Mouse (Mus musculus): ENCODE data around the gene Serpina9.

DNA sequence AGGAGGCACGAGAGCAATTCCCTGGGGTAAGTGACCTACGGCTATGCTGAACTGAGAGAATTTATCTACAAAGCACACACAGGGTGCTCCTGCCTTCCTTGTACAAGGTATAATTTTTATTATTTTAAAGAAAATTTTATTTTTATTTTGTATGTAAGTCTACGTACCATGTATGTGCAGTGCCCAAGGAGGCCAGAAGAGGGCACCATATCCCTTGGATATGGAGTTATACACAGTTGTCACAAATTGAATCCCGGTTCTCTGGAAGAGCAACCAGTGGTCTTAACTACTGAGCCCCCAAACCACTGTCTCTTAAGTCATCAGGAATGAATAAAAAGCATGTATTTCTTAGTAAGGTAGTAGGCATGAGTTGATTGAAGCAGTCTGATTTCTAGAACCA lies 28.6 kb downstream of the Serpina9 start:
- TF ChIP-seq CTCF (IDR thresholded peaks at IDR 0.05): peak; percentile 82
- no peak for TF ChIP-seq POLR2A (IDR thresholded peaks at IDR 0.05; ENCODE audit: insufficient read depth, low read depth, low read length)
- TF ChIP-seq EP300 (IDR thresholded peaks at IDR 0.05; ENCODE audit: insufficient read depth, low read depth, low read length): no peak
